Mouse (Mus musculus): ENCODE results near the gene Clcn2. TPM values are rescaled to one million over a fixed set of nuclear protein-coding genes. Genes with fewer than 3 reads are reported as not detected.

Clcn2 gene
- polyA plus RNA-seq, 1 experiment: 4.4 TPM

DNA sequence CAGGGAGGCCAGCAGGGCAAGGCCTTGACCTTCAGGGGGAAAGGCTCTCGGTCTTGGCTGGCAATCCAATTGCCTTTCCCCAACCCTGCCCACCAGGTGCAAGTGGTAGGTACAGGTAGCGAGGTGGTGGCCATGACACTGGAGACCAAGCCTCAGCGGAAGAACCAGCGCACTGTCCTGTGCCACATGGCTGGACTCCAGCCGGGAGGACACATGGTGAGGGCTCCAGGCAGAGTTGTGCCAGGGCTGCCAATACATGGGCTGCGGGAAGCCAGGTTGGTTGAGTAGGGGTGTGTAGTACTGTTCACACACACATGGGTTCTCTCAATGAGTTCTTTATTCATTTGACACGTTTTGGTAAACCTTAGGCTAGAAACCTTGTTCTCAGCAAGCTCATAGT is 18.6 kb upstream of the Clcn2 start:
- TF ChIP-seq MAX (IDR thresholded peaks at IDR 0.05; ENCODE audit: low read depth): no peak
- Histone ChIP-seq H3K4me2 (ENCODE audit: low read depth) (no peak overlapping the region), H3ac (ENCODE audit: control insufficient read depth, insufficient read length) (no peak overlapping the region), H3K79me2 (ENCODE audit: control insufficient read depth, insufficient read depth) (no peaks in the 10 kb centered on the region), H3K27me3 (ENCODE audit: control insufficient read depth, insufficient read depth, insufficient read length) (no peaks in the 10 kb centered on the region), H3K4me3 (no peak overlapping the region), H3K36me3 (ENCODE audit: control insufficient read depth, insufficient read depth) (no peaks in the 10 kb centered on the region)

DNA sequence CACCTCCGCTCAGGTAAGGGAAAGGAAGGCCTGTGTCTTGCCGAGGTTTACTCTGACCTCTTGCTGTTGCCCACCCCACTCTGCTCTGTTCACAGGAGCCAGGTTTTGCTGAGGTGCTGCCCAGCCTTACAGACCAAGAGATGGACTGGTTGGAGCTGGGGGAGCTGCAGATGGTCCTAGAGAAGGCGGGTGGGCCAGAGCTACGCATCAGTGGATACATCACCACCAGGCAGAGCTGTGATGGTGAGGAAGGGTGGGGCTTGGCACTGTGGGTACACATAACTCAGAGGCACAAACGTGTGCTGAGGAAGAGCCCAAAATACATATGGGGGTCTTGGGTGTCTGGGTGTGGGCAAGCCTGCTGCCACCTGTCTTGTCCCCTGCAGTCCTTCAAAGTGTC is 18.1 kb upstream of the Clcn2 start:
- no peaks in the 10 kb centered on the region for H3K36me3 ChIP-seq (ENCODE audit: control insufficient read depth, insufficient read depth)
- H3ac ChIP-seq (ENCODE audit: control insufficient read depth, insufficient read length): no peak overlapping the region
- H3K4me2 ChIP-seq (ENCODE audit: low read depth): no peak overlapping the region
- no peaks in the 10 kb centered on the region for H3K79me2 ChIP-seq (ENCODE audit: control insufficient read depth, insufficient read depth)
- H3K27me3 ChIP-seq (ENCODE audit: control insufficient read depth, insufficient read depth, insufficient read length): no peaks in the 10 kb centered on the region
- no peak overlapping the region for H3K4me3 ChIP-seq
- TF ChIP-seq MYOD1 (IDR thresholded peaks at IDR 0.05; ENCODE audit: control insufficient read depth in 1 of 3, insufficient read length in 2 of 3, low read depth in 2 of 3): no peak
- TF ChIP-seq POLR2AphosphoS2 (IDR thresholded peaks at IDR 0.05; ENCODE audit: insufficient read length, low read depth): no peak
- TF ChIP-seq POLR2A (IDR thresholded peaks at IDR 0.05; ENCODE audit: insufficient read length, low read depth): no peak
- TF ChIP-seq E2F4 (IDR thresholded peaks at IDR 0.05; ENCODE audit: insufficient read depth): no peak
- TF ChIP-seq REST (IDR thresholded peaks at IDR 0.05; ENCODE audit: insufficient read depth, insufficient read length): no peak
- no peak for TF ChIP-seq MYOG (IDR thresholded peaks at IDR 0.05; ENCODE audit: control insufficient read depth in 1 of 3, insufficient read depth in 1 of 3, insufficient read length in 2 of 3, low read depth in 2 of 3)
- no peak for TF ChIP-seq TCF12 (IDR thresholded peaks at IDR 0.05; ENCODE audit: insufficient read depth, poor library complexity, severe bottlenecking)
- TF ChIP-seq TCF3 (IDR thresholded peaks at IDR 0.05; ENCODE audit: insufficient read length, low read depth): no peak
- TF ChIP-seq MAX (IDR thresholded peaks at IDR 0.05; ENCODE audit: low read depth): no peak
- TF ChIP-seq CEBPB (IDR thresholded peaks at IDR 0.05; ENCODE audit: insufficient read depth, poor library complexity, severe bottlenecking): no peak
- TF ChIP-seq USF1 (IDR thresholded peaks at IDR 0.05; ENCODE audit: low read depth): no peak
- no peak for TF ChIP-seq SRF (IDR thresholded peaks at IDR 0.05; ENCODE audit: control insufficient read depth, insufficient read length, low read depth)

DNA sequence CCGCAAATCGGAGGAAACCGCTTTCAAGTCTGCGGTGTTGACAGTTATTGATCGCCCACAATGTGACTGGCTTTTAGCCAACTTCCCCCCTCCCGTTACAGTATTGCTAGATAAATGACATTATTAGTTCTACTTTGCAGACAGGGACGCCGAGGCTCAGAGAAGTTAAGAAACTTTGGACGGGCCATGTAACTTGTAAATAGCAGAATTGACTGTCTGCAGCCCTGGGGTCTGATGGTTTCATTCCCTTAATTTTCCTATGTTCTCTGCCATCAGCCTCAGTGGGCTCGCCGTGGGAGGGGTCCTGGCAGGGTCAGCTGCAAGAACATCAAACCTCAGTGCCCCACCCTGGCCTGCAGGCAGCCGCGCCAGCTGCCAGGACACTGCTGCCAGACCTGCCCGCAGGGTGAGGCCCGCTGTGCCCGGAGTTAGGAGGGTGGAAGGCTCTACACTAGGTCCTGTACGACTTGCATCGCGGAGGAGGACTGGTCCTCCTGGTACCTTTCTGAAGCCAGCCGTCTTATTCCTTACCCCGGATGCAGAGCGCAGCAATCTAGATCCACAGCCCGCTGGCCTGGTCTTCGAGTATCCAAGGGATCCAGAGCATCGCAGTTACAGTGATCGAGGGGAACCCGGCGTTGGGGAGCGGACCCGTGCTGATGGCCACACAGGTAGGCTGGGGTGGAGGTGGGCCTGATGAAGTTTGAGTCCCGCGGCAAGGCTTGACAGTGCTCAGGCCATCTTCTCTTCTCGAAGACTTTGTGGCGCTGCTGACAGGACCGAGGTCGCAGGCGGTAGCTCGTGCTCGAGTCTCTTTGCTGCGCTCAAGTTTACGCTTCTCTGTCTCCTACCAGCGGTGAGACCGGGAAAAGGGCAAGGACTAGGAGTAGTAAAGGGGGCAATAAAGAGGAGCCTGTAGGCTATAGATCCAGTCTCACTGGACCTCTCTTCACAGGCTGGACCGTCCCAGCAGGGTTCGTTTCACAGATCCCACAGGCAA is 16.5 kb upstream of the Clcn2 start, which contains the start of gene Thpo:
Thpo (minus strand) TSS at position 781 of the 1,000 bp plus-strand sequence.
- no peaks in the 10 kb centered on the region for H3K27me3 ChIP-seq (ENCODE audit: control insufficient read depth, insufficient read depth, insufficient read length)
- H3K4me3 ChIP-seq: peak within 1 kb of the TSS; percentile 25
- no peaks in the 10 kb centered on the region for H3K36me3 ChIP-seq (ENCODE audit: control insufficient read depth, insufficient read depth)
- H3ac ChIP-seq (ENCODE audit: control insufficient read depth, insufficient read length): peak within 1 kb of the TSS; percentile 37
- H3K79me2 ChIP-seq (ENCODE audit: control insufficient read depth, insufficient read depth): no peaks in the 10 kb centered on the region
- TF ChIP-seq MYOG (IDR thresholded peaks at IDR 0.05; ENCODE audit: control insufficient read depth in 1 of 3, insufficient read depth in 1 of 3, insufficient read length in 2 of 3, low read depth in 2 of 3): peak in 2 of 3 experiments; percentile 64 to 88
- no peak for TF ChIP-seq USF1 (IDR thresholded peaks at IDR 0.05; ENCODE audit: low read depth)
- TF ChIP-seq MAX (IDR thresholded peaks at IDR 0.05; ENCODE audit: low read depth): no peak
- TF ChIP-seq E2F4 (IDR thresholded peaks at IDR 0.05; ENCODE audit: insufficient read depth): no peak
- TF ChIP-seq MYOD1 (IDR thresholded peaks at IDR 0.05; ENCODE audit: control insufficient read depth in 1 of 3, insufficient read length in 2 of 3, low read depth in 2 of 3): peak in 2 of 3 experiments; percentile 38 to 82
- no peak for TF ChIP-seq TCF12 (IDR thresholded peaks at IDR 0.05; ENCODE audit: insufficient read depth, poor library complexity, severe bottlenecking)
- no peak for TF ChIP-seq TCF3 (IDR thresholded peaks at IDR 0.05; ENCODE audit: insufficient read length, low read depth)
- no peak for TF ChIP-seq POLR2A (IDR thresholded peaks at IDR 0.05; ENCODE audit: insufficient read length, low read depth)
- no peak for TF ChIP-seq SRF (IDR thresholded peaks at IDR 0.05; ENCODE audit: control insufficient read depth, insufficient read length, low read depth)
- TF ChIP-seq REST (IDR thresholded peaks at IDR 0.05; ENCODE audit: insufficient read depth, insufficient read length): no peak
- no peak for TF ChIP-seq CEBPB (IDR thresholded peaks at IDR 0.05; ENCODE audit: insufficient read depth, poor library complexity, severe bottlenecking)
- no peak for TF ChIP-seq POLR2AphosphoS2 (IDR thresholded peaks at IDR 0.05; ENCODE audit: insufficient read length, low read depth)
- peak within 1 kb of the TSS; percentile 78 for H3K4me2 ChIP-seq (ENCODE audit: low read depth)

DNA sequence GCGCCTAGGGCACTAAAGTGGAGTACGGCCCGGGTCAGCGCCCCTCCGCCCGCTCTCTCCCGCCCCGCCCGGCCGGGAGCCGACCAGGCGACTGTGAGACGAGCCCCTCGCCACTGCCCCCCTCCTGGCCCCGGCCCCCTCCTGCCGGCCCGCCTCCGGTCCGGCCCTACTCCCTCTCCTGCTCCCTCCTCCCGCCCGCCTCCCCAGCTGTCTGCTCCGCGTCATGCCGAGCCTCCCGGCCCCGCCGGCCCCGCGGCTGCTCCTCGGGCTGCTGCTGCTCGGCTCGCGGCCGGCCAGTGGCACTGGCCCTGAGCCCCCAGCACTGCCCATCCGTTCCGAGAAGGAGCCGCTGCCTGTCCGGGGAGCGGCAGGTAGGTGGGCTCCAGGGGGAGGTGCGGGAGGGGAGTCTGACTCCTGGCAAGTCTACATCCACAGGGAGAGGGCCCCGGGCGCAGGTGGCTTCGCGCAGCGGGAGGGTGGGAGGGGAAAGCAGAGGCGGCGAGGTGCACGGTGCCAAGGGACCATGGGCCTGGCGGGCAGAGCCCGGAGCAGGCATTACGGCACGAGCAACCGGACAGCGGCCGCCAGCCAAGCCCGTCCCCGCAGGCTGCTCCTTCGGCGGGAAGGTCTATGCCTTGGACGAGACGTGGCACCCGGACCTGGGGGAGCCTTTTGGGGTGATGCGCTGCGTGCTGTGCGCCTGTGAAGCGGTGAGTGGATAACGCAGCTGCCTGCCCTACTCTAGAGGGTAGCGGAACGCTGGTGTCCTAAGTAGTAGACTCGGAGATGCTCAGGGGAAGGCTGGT is 15.6 kb upstream of the Clcn2 start, which contains the start of gene Chrd:
Chrd (plus strand) TSS at position 203 of the 806 bp plus-strand sequence.
- H3ac ChIP-seq (ENCODE audit: control insufficient read depth, insufficient read length): peak within 1 kb of the TSS; percentile 37
- no peaks in the 10 kb centered on the region for H3K36me3 ChIP-seq (ENCODE audit: control insufficient read depth, insufficient read depth)
- TF ChIP-seq SRF (IDR thresholded peaks at IDR 0.05; ENCODE audit: control insufficient read depth, insufficient read length, low read depth) (no peak), E2F4 (IDR thresholded peaks at IDR 0.05; ENCODE audit: insufficient read depth) (no peak), MAX (IDR thresholded peaks at IDR 0.05; ENCODE audit: low read depth) (no peak), POLR2A (IDR thresholded peaks at IDR 0.05; ENCODE audit: insufficient read length, low read depth) (peak; percentile 44), REST (IDR thresholded peaks at IDR 0.05; ENCODE audit: insufficient read depth, insufficient read length) (no peak), POLR2AphosphoS2 (IDR thresholded peaks at IDR 0.05; ENCODE audit: insufficient read length, low read depth) (peak; percentile 41), USF1 (IDR thresholded peaks at IDR 0.05; ENCODE audit: low read depth) (no peak), MYOD1 (IDR thresholded peaks at IDR 0.05; ENCODE audit: control insufficient read depth in 1 of 3, insufficient read length in 2 of 3, low read depth in 2 of 3) (peak in 2 of 3 experiments; percentile 62 to 86), MYOG (IDR thresholded peaks at IDR 0.05; ENCODE audit: control insufficient read depth in 1 of 3, insufficient read depth in 1 of 3, insufficient read length in 2 of 3, low read depth in 2 of 3) (peak; percentile 7 to 93 (median 80))
- no peaks in the 10 kb centered on the region for H3K27me3 ChIP-seq (ENCODE audit: control insufficient read depth, insufficient read depth, insufficient read length)
- H3K4me3 ChIP-seq: peak within 1 kb of the TSS; percentile 25
- H3K4me2 ChIP-seq (ENCODE audit: low read depth): peak within 1 kb of the TSS; percentile 78
- no peaks in the 10 kb centered on the region for H3K79me2 ChIP-seq (ENCODE audit: control insufficient read depth, insufficient read depth)
